Mouse (Mus musculus): Measurements from ENCODE around the gene Inppl1.

The Inppl1 gene

DNA sequence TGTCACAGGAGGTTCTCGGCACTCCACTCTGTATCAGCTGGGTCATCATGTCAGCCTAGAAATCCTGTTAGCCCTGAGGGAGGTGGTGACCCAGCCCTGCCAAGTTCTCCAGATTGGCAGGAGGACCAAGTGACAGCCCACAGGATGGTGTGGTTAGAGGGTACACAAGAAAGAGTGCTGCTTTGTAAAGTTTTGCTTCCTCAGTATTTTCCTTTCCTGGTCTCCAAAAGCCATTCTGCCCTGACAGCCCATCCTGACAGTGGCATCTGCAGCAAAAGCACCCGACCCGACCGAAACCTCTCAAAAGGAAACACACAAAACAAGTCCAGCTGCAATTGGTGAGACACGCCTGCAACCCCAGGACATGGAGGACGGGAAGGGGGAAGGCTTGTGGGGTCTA, 6.2 kb upstream of the Inppl1 start:
- DNase-seq (ENCODE audit: extremely low spot score), result no peak

DNA sequence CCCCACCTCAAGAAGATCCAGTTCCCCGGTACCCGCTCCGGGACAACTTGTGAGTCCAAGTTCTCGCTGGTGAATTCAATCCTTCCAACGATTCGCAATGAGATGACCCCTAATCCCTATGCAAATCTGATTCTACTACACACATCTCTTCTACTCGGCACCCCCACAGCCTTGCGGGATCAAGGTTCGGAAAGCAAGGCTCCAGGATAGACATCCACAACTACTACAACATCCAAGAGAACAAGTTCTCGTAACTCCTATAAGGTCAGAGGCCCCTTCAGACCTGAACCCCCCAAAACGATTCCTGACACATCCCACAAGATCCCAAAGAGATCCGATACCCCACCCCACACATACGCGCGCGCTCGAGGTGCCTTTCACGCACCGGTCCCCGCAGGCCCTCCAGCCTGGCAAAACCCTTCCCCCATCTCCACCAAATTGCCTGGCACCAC, 849 bp downstream of the Inppl1 start:
- no peak for DNase-seq (ENCODE audit: extremely low spot score)

DNA sequence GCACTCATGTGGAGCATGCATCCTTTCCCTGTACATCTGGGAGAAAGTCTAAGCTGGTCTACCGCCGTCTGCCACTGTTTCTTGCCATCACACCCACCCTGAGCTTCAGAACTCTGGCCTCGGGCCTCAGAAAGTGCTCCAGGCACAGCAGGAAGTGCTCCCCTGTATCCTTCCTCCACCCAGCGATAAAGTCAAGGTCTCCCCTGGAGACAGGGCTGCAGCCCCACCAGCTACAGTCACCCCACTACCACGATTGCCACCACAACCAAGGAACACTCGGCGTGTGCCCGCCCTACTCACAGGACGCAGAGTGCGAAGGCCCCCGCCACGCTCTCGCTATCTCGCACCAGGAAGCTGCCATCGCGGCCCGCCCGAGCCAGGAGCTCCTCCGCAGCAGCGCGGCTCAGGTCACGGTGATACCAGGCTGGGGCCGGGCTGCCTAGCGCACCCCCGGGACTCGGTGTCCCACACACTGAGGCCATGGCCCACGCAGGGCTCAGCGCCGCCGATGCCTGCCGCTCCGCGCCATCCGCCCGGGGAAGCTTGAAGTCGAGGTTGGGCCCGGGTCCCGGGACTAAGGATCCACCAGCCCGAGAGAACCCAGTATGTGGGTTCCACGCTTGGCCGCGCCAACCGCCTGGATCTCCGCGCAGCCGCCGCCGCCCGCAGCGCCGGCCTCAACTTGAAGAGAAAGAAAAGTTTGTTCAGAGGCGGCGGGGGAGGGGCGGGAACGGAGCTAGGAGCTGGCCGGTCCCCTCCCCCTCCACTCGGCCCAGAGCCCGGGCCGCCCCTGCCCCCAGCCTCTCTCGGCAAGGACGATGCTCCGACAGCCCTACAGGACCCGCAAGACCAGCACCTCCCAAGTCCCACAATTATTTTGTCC, 1.5 kb downstream of the Inppl1 start:
- DNase-seq (ENCODE audit: extremely low spot score), result peak; percentile 84

DNA sequence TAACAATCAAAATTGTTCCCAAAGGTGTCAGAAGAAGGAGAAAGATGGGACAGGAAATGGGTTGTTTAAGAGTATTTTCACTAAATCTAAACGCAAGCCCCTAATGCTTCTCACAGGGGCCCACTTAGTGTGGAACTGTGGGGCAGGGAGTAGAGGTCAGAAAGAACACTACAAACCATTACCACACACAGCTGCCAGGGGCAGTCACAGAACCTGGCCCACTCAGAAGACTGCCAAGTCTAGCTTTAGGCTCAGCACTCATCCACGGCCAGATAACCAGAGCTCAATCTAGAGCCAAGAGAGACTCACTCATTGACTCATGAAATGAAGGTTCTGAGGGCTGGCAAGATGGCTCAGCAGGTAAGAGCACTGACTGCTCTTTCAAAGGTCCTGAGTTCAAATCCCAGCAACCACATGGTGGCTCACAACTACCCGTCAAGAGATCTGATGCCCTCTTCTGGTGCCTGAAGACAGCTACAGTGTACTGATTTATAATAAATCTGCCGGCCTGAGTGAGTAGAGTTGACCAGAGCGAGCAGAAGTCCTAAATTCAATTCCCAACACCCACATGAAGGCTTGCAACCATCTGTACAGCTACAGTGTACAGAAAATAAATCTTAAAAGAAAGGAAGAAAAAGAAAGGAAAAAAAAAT, 2.4 kb downstream of the Inppl1 start:
- no peak for DNase-seq (ENCODE audit: extremely low spot score)

DNA sequence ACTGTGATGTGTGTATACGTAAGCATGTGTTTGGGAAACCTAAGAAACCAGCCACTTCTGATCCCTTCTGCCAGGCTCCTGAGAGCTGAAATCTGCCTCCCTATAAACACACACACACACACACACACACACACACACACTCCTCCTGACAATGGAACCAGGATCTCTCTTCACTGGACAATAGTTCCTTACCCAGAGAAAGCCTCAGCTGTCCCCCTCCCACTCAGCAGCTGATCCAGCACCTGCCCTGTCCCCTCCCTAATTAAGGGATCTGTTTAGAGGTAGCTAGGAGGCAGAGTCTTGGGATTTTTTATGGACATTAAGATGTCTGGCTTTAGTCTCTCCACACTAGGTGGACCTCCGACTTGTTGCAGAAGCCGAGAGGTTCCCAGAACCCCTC, 3.1 kb downstream of the Inppl1 start:
- DNase-seq (ENCODE audit: extremely low spot score), result no peak

DNA sequence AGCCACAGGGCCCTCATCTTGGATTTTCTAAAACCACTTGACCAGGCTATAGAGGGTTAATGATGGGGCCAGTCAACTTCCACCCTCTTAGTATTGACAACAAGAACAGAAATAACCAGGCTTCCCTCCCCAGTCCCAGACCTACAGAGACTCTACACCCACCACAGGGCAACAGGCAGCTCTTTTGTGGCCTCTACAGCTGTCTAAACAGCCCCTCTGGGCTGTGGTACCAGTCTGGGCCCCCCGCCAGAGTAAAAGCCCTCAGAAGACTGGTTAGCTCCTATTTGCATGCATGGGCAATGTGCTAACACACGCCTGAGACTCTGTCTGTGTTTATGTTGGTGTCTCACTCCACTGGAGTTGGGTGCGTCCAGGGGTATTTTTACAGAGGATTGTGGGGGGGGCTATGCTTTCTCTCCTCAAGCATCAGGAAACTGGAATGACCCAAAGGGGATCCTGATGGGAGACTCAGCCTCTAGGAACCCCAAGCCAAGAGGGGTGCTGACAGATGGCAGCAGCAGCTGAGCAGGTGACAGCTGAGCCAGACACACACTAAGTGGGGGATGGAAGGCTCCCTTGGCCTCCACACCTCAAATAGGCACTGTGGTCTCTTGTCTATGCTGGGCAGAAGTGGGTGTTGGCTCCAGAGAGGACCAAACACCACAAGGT, 4.0 kb downstream of the Inppl1 start:
- DNase-seq (ENCODE audit: extremely low spot score), result no peak

DNA sequence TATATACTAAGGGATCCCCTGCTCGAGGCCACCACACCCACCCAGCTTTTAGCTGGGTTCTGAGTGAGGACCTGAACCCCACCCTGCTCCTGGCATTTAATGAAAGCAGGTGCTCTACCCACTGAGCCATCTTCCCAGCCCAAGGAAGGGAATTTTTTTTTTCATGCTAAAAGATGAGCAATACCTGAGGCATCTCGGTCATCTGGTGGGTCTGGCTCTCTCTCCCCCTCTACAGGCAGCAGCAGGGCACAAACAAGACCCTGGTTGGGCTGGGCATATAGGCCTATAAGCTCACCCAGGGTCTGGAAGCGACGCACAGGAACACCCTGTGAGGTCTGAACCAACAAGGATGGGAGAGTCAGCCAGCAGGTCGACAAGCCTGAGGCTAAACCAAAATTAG, 4.7 kb downstream of the Inppl1 start:
- no peak for DNase-seq (ENCODE audit: extremely low spot score)

DNA sequence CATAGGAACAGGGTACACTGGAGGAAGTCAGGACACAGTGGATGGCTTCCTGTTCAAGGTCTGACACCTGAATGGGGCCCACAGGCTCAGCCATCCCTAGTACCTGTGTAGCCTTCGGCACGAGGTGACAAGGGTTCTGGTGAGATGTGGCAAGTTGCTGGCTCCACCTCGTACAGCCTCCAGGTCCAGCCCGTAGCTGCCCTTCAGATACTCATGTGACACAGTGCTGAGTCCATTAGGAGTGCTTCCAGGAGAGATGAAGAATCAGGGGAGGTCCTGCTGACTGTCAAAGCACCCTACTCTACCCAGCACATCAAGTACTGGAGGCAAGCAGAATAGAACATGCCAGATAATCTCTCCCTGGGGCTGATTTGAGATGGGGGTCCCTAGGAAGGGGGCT, 5.7 kb downstream of the Inppl1 start:
- DNase-seq (ENCODE audit: extremely low spot score), result no peak

DNA sequence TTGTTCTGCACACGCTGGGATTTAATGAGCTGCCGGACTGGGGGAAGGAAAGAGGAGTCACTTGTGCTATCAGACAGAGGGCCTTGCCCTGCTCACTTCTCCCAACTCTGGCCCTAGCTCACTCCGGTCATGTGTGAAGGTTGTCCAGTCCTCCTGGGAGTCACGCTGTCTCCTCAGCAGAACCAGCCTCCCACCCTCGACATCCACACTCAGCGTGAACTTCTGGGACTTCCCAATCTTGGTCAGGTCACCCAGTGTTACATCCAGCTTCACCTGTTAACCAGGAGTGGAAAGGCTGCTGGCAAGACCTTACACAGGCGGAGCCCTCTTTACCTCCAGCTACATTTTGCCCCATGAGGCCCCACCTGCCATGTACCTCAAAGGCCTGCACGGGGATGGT, 6.6 kb downstream of the Inppl1 start:
- DNase-seq (ENCODE audit: extremely low spot score), result no peak

DNA sequence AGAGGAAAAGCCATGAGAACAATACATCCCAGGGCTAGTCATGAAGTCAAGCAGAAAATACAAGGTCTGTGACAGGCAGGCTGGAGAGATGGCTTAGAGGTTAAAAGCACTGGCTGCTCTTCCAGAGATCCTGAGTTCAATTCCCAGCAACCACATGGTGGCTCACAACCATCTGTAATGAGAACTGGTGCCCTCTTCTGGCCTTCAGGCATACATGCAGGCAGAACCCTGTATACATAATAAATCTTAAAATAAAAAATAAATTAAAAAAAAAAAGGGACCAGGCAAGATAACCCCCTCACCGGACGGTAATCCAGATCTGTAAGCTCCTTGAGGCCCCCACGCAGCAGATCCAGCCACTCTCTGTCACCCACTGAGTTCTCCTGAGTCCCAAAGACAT, 7.7 kb downstream of the Inppl1 start:
- no peak for DNase-seq (ENCODE audit: extremely low spot score)

DNA sequence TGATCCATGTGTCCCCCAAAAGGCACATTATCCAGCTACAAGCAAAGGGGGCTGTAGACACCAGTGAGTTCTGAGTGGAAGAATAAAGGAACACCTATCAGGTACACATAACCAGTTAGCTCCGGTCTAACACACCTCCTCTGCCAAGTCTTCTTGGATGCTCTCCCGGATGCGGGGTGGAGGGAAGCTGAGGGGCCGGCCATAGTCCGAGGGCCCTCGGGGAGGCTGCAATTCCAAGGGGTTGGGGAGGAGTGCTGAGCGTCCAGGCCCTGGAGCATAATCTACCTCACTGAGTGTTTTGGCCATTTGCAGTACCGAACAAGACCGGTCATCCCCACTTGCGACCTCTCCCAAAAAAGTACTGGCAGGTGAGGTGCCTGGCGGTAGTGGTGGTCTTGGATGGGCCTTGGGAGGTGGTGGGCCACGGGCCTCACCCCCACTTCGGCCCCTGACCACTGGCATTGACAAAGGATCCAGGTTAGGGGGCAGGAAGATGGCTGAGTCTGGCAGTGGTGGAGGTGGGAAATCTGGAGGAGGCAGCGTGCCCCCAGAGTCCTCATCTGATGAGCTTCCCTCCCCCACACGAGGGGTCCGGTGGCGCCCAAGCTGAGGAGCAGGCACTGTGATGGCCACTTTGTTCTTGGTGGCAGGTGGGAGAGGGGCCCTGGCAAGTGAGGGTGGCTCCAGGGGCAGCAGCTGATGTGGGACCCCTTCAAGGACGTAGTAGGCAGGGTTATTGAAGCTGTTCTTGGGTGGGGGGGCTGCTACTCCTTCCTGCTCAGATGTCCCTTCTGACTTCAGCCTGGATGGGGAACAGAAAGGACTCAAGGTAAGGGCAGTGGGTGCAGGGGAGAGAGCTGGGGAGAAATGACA, 14.0 kb downstream of the Inppl1 start:
- DNase-seq (ENCODE audit: extremely low spot score), result no peak

DNA sequence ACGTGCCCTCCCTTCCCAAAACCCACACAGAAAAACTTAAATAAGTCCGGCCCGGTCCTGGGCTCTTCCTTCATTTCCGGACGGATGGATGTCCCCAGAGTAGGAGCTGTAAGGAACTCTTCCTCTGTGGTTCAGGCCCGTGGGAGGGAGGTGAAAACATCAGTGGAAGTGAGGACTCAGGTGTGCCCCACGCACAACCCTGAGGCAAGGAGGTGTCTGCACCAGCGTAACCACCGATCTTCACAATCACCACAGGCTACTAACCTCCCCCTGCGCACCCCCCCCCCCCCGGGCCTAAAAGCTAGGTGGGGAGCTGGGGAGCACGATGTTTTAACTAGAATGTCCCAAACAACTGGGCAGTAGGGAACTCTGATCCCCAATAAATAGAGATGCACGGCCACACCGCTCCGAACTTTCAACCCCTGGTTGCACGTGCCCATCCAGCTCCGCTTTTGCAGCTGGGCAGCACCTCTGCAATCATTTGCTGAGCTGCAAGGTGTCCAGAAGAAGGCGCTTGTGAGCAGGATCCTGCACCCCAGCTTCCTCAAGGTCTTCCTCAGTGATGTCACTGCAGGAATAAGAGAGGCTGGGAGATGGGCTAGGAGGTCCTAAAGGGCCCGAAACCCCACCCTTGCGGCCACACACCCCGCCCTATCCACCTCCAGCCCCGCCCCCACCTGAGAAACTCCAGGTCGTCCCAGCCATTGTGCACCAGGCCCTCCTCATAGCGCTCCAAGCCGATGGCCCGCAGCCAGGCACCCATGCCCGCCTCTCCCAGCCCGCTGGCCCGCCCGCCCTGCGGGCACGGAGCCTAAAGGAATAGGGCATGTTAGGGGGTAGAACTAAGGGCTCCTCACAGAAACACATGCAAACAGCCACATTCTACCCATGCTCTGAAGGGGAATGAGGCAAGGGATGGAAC, 14.9 kb downstream of the Inppl1 start:
- peak; percentile 58 for DNase-seq (ENCODE audit: extremely low spot score)

DNA sequence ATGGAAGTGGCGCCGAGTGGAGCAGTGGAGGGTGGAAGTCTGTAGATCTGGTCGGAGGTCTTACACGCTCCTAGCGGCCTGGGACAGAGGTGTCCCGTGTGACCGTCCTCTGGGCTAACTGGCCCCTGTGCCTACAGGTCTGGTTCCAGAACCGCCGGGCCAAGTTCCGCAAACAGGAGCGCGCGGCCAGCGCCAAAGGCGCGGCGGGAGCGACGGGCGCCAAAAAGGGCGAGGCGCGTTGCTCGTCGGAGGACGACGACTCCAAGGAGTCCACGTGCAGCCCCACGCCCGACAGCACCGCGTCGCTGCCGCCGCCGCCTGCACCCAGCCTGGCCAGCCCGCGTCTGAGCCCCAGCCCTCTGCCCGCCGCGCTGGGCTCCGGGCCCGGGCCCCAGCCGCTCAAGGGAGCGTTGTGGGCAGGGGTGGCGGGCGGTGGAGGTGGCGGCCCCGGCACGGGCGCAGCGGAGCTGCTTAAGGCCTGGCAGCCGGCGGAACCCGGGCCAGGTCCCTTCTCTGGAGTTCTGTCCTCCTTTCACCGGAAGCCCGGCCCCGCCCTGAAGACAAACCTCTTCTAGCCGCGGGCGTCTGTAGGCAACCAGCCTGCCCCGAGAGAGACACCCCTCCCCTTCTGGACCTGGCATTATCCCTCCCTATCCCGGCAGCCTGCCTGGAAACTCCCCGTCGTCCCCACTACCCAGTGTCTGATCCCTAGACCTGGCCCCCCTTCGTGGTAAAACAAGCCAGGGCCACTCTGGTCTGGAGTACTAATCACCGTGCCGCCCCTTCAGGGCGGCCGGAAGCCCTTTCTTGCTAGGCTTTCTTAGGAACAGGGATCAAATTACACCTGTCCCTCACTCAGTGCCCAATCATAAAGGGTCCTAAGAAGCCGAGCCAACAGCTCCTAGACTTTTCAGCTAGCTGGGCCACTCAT, 16.2 kb downstream of the Inppl1 start:
- DNase-seq (ENCODE audit: extremely low spot score), result peak; percentile 88

DNA sequence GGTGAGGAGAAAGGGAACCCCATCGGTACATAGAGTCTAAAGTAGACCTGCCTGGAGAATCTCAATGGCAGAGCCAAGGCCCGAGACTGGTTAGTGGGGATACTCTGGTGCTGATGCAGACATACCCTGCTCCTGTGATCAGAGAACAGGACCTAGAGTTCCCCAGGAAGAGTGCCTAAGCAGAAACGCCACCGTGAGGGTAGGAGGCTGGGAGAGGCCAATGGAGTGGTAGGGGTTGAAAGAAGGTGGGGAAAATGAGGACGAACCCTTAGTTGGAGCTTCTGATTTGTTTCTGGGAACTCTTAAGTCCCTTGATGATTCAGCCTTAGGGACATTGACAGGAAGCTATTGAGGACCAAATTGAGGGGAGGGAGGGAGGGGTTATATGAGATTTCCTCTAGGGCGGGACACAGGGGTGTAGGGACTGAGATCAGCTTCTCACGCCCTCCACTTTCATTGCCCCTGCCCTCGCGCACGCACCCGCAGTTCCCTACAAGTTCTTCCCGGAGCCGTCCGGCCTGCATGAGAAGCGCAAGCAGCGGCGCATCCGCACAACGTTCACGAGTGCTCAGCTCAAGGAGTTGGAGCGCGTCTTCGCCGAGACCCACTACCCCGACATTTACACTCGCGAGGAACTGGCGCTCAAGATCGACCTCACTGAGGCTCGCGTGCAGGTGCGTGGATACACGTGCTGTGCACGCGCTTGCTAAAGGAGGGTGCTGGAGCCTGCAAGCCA, 17.6 kb downstream of the Inppl1 start:
- DNase-seq (ENCODE audit: extremely low spot score), result peak; percentile 41

DNA sequence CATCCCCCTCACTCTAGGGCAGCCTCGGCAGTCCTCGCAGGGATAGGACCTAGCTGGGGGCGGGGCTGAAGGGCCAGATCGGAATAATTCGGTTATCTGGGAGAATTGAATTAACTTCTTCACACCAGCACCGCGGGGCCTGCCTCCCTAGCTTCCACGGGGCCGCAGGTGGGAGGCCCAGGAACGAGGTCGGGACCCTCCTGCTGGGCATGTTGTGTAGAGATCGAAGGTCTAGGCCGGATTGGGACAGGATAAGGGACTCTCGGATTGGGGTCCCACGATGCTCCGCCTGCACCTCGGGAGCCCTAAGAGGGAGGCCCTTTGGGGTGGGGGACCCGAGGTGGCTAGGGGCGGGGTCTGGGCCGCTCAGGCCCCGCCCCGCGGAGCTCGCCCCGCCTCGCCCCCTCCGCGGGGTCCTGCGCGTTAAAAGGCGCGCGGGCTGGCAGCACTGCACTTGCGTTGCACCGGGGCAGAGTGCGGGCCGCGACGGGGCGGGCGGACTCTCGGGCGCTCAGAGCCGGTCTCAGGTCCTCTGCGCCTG, 20.1 kb downstream of the Inppl1 start, which contains the start of gene Phox2a:
Phox2a (plus strand) TSS at position 453 of the 541 bp plus-strand sequence.
- DNase-seq (ENCODE audit: extremely low spot score), result no peak

DNA sequence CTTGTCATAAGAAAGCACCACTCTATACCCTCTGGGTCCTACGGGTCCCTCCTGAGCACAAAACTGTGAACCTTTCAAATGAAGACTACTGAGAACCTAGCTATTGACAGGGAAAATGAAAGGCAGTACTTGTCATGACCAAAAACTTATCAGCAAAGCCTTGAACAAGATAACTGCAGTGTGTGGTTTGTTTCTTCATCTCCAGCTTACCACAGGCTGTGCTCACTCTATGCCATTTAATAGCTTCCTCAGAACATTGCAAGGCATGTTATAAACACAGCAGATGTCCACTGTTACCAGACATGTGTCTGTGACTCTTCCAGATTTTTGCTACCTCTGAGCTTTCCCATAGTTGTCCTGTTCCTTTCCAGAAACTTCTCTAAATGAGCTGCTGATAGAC, 61.0 kb downstream of the Inppl1 start:
- DNase-seq (ENCODE audit: extremely low spot score), result no peak

DNA sequence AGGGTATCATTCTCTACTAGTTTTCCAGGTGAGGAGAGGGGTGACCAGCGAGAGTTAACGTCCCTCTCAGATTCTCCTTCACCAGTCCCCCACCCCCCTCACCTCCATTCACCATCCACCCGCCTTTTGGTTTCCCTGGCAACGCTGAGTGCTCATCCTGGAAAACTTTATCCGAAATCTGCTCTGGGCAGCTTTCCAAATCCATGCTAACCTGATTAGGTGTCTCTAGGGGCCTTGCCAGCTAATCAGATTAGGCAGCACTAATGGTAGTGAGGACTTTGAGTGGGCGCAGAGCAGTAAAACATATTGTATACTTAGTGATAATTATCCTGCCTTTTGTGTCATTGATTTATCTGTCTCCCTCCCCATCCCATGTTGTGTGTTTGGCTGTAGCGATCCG, 65.3 kb downstream of the Inppl1 start:
- DNase-seq (ENCODE audit: extremely low spot score), result no peak
